Mouse (Mus musculus) midbrain, embryonic 12.5 days (tissue): ENCODE measurements at regions not wholly inside any gene's neighbourhood (a gene's known extent, or its start where the extent isn't known, plus 50 kb on each side); places are given as distances from the start of the nearest gene placed in this dataset.

Experiments
- ATAC-seq: fragments of 200-750 bp; cut with Nextera tagmentation; 2 replicates; pipeline ENCODE4 v1.8.0; 2017; ENCODE audit warnings: low read depth, moderate TSS enrichment, moderate library complexity; ENCODE audit not compliant: low FRiP score
- H3K27ac ChIP-seq: fragments of 300-500 bp; sonication (generic); replicated peaks from 2 replicates; pipeline ENCODE4 v1.5.1; 2016; ENCODE audit warnings: mild to moderate bottlenecking
- H3K27me3 ChIP-seq: fragments of 300-500 bp; sonication (generic); 2 replicates; pipeline ENCODE4 v1.6.1; 2016; ENCODE audit warnings: mild to moderate bottlenecking
- H3K36me3 ChIP-seq: fragments of 300-500 bp; sonication (generic); 2 replicates; pipeline ENCODE4 v1.6.1; 2016
- H3K4me1 ChIP-seq: fragments of 300-500 bp; sonication (generic); 2 replicates; pipeline ENCODE4 v1.6.1; 2016
- H3K4me2 ChIP-seq: fragments of 300-500 bp; sonication (generic); replicated peaks from 2 replicates; pipeline ENCODE4 v1.6.1; 2016; ENCODE audit warnings: mild to moderate bottlenecking, moderate library complexity
- H3K4me3 ChIP-seq: fragments of 300-500 bp; sonication (generic); 2 replicates; pipeline ENCODE4 v1.5.1; 2016; ENCODE audit warnings: mild to moderate bottlenecking
- H3K9ac ChIP-seq: fragments of 300-500 bp; sonication (generic); replicated peaks from 2 replicates; pipeline ENCODE4 v1.6.1; 2016; ENCODE audit warnings: mild to moderate bottlenecking, moderate library complexity
- H3K9me3 ChIP-seq: fragments of 300-500 bp; sonication (generic); 2 replicates; pipeline ENCODE4 v1.6.1; 2016; ENCODE audit warnings: mild to moderate bottlenecking
- WGBS: fragments of 180-500 bp; shearing (Covaris S2); methylation state at CpG from one replicate; pipeline ENCODE4 v1.1.7; 2016; 5-methylcytosine and 5-hydroxymethylcytosine counted together

DNA sequence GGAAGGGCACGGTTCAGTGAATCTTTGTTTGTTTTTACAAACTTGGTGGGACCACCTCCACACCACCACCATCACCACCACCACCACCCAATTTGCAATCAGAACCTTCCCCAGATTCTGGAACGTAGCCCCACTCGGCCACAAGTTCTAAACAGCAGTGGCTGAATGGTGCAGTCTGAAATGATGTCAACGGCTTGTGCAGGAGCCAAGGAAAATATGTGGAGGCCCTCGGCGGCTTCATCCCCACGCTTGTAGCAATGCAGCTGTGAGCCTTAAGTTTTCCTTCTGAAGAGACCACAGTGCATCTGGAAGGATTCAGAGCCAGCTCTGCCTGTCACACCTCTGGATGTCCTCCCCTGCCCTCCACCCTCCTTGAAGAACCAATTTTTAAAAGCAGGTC is 493.4 kb downstream of the Ccdc171 start:
- ATAC-seq = no peak
- Histone ChIP-seq H3K4me3 (no peak overlapping the region), H3K27me3 (peaks cover 4% of the 10 kb centered on the region), H3K4me1 (0 out of 2 replicates have a peak, but pooled peaks cover 4% of the 10 kb centered on the region), H3K9me3 (no peaks in the 10 kb centered on the region), H3K4me2 (no peak overlapping the region), H3K27ac (no peak overlapping the region), H3K36me3 (no peaks in the 10 kb centered on the region), H3K9ac (no peak overlapping the region)
- 84% methylated on average over 7 of the region's 7 CpGs for WGBS

- peaks cover 4% of the 10 kb centered on the region for H3K27me3 ChIP-seq
- 84% methylated on average over 14 of the region's 14 CpGs for WGBS
Measured at GRCm38 (mm10) chr4:84019500-84020255, 494.3 kb downstream of the Ccdc171 start.

DNA sequence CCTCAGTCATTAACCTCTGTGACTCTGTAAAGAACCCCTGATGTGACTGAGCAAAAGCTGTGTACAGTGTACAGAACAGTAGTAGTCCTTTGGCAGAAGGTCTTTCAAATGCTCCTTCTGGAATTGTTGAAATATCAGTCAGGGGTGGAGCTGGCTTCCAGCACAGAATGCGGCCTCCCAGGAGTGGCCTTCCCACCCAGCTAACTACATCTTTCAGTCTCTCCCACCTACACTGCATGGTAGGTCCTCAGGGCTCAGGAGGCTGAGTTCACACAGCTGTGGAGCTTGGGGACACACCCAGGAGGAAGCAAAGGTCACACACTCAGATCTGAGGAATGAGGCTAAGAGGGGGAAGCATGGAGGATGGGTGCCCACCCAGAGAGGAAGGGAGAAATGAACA is 495.3 kb downstream of the Ccdc171 start:
- Histone ChIP-seq H3K4me1 (0 out of 2 replicates have a peak, but pooled peaks cover 4% of the 10 kb centered on the region), H3K9ac (no peak overlapping the region), H3K4me2 (no peak overlapping the region), H3K4me3 (no peak overlapping the region), H3K36me3 (no peaks in the 10 kb centered on the region), H3K27ac (no peak overlapping the region), H3K9me3 (no peaks in the 10 kb centered on the region), H3K27me3 (no peaks in the 10 kb centered on the region)
- 77% methylated on average over 1 of the region's 1 CpGs for WGBS
- ATAC-seq = no peak

More at GRCm38 (mm10) chr4:84019500-84020255, 494.3 kb downstream of the Ccdc171 start:
- Histone ChIP-seq H3K9me3 (no peaks in the 10 kb centered on the region), H3K9ac (no peak overlapping the region), H3K27ac (no peak overlapping the region), H3K4me1 (0 out of 2 replicates have a peak, but pooled peaks cover 4% of the 10 kb centered on the region), H3K4me3 (no peak overlapping the region), H3K36me3 (no peaks in the 10 kb centered on the region), H3K4me2 (no peak overlapping the region)
- no peak for ATAC-seq

DNA sequence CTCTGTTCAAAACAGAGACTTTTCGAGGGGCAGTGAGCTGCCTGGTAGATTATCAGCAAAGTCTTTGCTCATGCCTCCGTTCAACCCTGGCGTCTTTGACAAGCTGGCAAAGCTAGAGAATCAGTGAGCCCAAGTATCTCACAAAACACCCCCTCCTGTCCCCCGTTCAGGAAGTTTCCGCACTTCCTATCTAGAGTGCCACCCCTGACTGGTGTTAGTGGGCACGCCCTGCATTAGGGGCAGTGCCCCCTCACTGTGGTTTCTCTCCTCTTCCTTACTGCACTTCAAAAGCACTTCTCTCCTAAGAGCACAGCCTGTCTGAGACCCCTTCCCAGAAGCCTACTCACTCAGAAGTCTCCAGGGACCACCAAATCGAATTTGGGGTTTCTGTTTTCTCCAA is 497.0 kb downstream of the Ccdc171 start:
- Histone ChIP-seq H3K27ac (no peak overlapping the region), H3K4me1 (0 out of 2 replicates have a peak, but pooled peaks cover 4% of the 10 kb centered on the region), H3K9me3 (no peaks in the 10 kb centered on the region), H3K9ac (no peak overlapping the region), H3K36me3 (no peaks in the 10 kb centered on the region), H3K4me2 (no peak overlapping the region), H3K4me3 (no peak overlapping the region), H3K27me3 (no peaks in the 10 kb centered on the region)
- no peak for ATAC-seq
- 90% methylated on average over 7 of the region's 7 CpGs for WGBS

DNA sequence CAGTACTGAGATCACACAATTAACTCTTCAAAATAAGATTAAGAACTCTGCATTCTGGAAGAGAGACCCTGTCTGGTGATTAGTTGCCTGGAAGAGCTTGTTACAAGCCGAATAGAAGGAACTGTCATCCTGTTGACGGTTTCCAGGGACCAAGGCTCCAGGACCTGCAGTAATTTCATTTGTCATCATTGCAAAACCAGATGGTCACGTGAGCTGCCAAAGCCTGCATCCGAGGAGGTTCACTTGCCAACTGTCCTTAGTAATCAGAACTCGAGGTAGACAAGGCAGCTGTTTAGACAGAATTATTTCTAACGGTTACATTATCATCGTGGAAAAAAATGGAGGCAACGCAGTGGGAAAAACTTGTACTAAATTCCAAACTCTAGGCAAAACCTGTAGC is 500.8 kb downstream of the Ccdc171 start:
- Histone ChIP-seq H3K27ac (no peak overlapping the region), H3K27me3 (peaks cover 12% of the 10 kb centered on the region), H3K9ac (no peak overlapping the region), H3K9me3 (no peaks in the 10 kb centered on the region), H3K36me3 (no peaks in the 10 kb centered on the region), H3K4me3 (no peak overlapping the region), H3K4me2 (no peak overlapping the region), H3K4me1 (peaks cover 8% of the 10 kb centered on the region; the same call in 1 of the 2 replicates)
- ATAC-seq = no peak
- WGBS = 77% methylated on average over 8 of the region's 8 CpGs

- no peak overlapping the region for H3K4me3 ChIP-seq
- no peaks in the 10 kb centered on the region for H3K36me3 ChIP-seq
- peaks cover 24% of the 10 kb centered on the region for H3K4me1 ChIP-seq
- H3K27me3 ChIP-seq = peaks cover 12% of the 10 kb centered on the region
- WGBS = 21% methylated on average over 5 of the region's 5 CpGs
- H3K9ac ChIP-seq = no peak overlapping the region
- no peak overlapping the region for H3K27ac ChIP-seq
- peak; percentile 72; the same call in 1 of the 2 replicates for ATAC-seq
- H3K9me3 ChIP-seq = no peaks in the 10 kb centered on the region
- H3K4me2 ChIP-seq = no peak overlapping the region
Measured at GRCm38 (mm10) chr4:84028120-84028519, 502.8 kb downstream of the Ccdc171 start.

DNA sequence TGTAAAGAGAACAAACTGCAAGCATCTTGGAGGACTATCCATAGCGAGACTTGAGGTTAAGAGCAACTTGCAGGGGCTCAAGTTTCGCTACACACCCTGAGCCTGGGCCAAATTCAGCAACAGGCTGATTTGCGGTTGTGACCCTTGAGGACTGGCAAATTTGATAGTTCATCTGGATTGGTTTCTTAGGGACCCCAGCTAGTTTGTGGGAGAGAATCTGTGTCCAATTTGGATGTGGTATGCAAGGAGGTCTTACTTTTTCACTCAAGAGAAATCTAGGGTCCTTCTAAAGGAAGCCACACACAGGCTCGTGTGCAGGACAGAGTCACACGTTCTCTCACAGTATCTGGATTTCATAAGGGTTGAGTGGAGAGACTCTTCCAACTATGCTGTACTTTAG is 505.6 kb downstream of the Ccdc171 start:
- H3K4me3 ChIP-seq = no peak overlapping the region
- no peak overlapping the region for H3K9ac ChIP-seq
- peaks cover 29% of the 10 kb centered on the region for H3K4me1 ChIP-seq
- H3K27me3 ChIP-seq = peaks cover 12% of the 10 kb centered on the region
- H3K9me3 ChIP-seq = no peaks in the 10 kb centered on the region
- no peak overlapping the region for H3K27ac ChIP-seq
- no peaks in the 10 kb centered on the region for H3K36me3 ChIP-seq
- 78% methylated on average over 5 of the region's 5 CpGs for WGBS
- no peak for ATAC-seq
- H3K4me2 ChIP-seq = no peak overlapping the region

DNA sequence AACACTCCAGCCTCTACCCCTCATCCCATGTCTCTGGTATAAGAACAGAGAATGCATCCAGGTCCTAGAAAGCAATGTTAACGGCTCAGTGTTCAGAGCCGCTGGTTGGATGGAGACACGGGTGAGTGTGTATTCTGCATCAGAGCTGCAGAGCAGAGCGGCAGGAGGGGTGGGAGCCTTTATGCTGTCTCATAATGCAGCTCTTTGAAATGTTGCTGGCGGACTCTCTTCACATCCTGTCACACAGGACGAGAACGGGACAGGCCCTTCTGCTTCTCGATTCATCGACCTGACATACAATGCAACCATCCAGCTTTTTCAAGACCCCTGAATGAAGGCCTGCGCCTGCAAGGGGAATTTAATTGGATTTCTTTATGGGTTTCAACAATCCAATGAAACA is 507.2 kb downstream of the Ccdc171 start:
- H3K9ac ChIP-seq = 0 out of 2 replicates have a peak overlapping the region, but pooled peaks have one; percentile 24
- no peak overlapping the region for H3K4me3 ChIP-seq
- no peaks in the 10 kb centered on the region for H3K36me3 ChIP-seq
- no peaks in the 10 kb centered on the region for H3K9me3 ChIP-seq
- H3K4me1 ChIP-seq = peaks cover 29% of the 10 kb centered on the region
- 30% methylated on average over 10 of the region's 10 CpGs for WGBS
- no peak overlapping the region for H3K4me2 ChIP-seq
- peak; percentile 83 for ATAC-seq
- H3K27me3 ChIP-seq = peaks cover 12% of the 10 kb centered on the region
- H3K27ac ChIP-seq = no peak overlapping the region

GRCm38 (mm10) chr4:84035347-84035746 is 510.0 kb downstream of the Ccdc171 start:
- Histone ChIP-seq H3K4me3 (no peak overlapping the region), H3K9me3 (no peaks in the 10 kb centered on the region), H3K27me3 (no peaks in the 10 kb centered on the region), H3K27ac (no peak overlapping the region), H3K4me1 (peaks cover 21% of the 10 kb centered on the region), H3K9ac (no peak overlapping the region), H3K4me2 (no peak overlapping the region), H3K36me3 (no peaks in the 10 kb centered on the region)
- no peak for ATAC-seq
- WGBS = 90% methylated on average over 1 of the region's 1 CpGs

DNA sequence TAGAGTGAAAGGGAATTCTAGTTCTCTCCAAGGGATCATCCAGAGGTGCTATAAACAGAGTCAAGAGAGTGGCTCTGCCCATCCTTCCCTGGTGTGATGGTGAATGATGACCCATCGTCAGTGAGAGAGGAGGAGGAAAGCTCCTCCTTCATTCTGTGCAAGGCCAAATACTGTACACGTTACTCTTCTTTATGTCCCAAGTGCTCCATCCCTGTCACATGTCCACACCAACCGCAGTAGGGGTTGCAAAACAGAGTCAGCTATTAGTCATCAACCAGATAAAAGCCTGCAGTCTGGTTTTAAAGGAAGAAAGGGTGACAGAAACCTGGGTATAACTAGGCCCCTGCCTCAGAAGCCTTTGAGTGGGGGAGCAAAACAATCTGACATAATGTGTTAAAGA is 512.2 kb downstream of the Ccdc171 start:
- Histone ChIP-seq H3K4me3 (no peak overlapping the region), H3K4me1 (peaks cover 10% of the 10 kb centered on the region), H3K9ac (no peak overlapping the region), H3K27ac (no peak overlapping the region), H3K27me3 (no peaks in the 10 kb centered on the region), H3K36me3 (no peaks in the 10 kb centered on the region), H3K9me3 (peaks cover 4% of the 10 kb centered on the region; the same call in 1 of the 2 replicates), H3K4me2 (no peak overlapping the region)
- ATAC-seq = no peak
- WGBS = 76% methylated on average over 3 of the region's 3 CpGs

GRCm38 (mm10) chr4:84050243-84050642 is 524.9 kb downstream of the Ccdc171 start:
- no peak overlapping the region for H3K27ac ChIP-seq
- H3K4me1 ChIP-seq = no peaks in the 10 kb centered on the region
- no peak for ATAC-seq
- H3K9ac ChIP-seq = no peak overlapping the region
- WGBS = 92% methylated on average over 6 of the region's 6 CpGs
- H3K4me2 ChIP-seq = no peak overlapping the region
- H3K4me3 ChIP-seq = no peak overlapping the region
- H3K36me3 ChIP-seq = no peaks in the 10 kb centered on the region
- H3K9me3 ChIP-seq = no peaks in the 10 kb centered on the region
- no peaks in the 10 kb centered on the region for H3K27me3 ChIP-seq

DNA sequence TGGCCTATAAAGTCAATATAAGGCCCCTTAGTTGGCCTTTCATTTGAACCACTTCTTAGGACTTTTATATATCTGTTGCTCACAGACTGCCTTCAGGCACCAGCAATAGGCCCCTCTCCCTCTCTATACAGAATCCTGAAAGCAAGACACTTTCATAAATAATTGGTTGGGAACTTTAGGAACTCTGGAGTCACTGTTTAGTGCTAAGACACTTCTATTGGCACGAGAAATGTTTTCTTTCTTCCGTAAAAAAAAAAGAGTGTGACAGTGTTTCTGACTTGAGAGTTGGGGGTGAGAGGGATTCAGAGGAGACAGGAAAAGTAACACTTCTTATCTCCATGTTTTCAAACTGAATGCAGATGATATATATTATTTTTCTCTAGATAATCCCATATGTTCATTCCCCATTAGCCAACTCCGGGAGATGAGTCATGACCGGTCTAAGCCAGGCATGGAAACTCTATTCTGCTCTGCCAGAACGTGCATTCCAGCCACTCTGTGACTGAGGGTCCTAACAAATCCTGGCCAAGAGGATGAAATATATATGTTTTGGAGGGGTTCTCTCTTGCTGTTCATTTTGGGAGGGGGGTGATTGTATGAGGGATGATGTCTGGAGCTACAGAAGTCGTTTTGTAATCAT is 531.6 kb downstream of the Ccdc171 start:
- Histone ChIP-seq H3K27ac (no peak overlapping the region), H3K27me3 (0 out of 2 replicates have a peak, but pooled peaks cover 4% of the 10 kb centered on the region), H3K4me2 (no peak overlapping the region), H3K9me3 (no peaks in the 10 kb centered on the region), H3K4me1 (no peaks in the 10 kb centered on the region), H3K4me3 (no peak overlapping the region), H3K9ac (no peak overlapping the region), H3K36me3 (no peaks in the 10 kb centered on the region)
- no peak for ATAC-seq
- 89% methylated on average over 6 of the region's 6 CpGs for WGBS
